Mouse (Mus musculus) midbrain, embryonic 14.5 days (tissue): ENCODE measurements at regions not wholly inside any gene's neighbourhood (a gene's known extent, or its start where the extent isn't known, plus 50 kb on each side); places are given as distances from the start of the nearest gene placed in this dataset.

Experiments
- ATAC-seq: fragments of 200-750 bp; cut with Nextera tagmentation; 2 replicates; pipeline ENCODE4 v1.8.0; 2017; ENCODE audit warnings: moderate number of reproducible peaks, moderate library complexity; ENCODE audit not compliant: low FRiP score, low TSS enrichment
- DNase-seq: peaks from one replicate; pipeline ENCODE4 v3.0.0-alpha.2; 2015
- H3K27ac ChIP-seq: fragments of 300-500 bp; sonication (generic); replicated peaks from 2 replicates; pipeline ENCODE4 v1.5.1; 2014; ENCODE audit warnings: mild to moderate bottlenecking, low read depth, low read length, moderate library complexity
- H3K27me3 ChIP-seq: fragments of 300-500 bp; sonication (generic); 2 replicates; pipeline ENCODE4 v1.6.1; 2014; ENCODE audit warnings: low read length, control low read depth, mixed read lengths; ENCODE audit not compliant: control insufficient read depth, insufficient read depth
- H3K36me3 ChIP-seq: fragments of 300-500 bp; sonication (generic); 2 replicates; pipeline ENCODE4 v1.6.1; 2014; ENCODE audit warnings: low read length, control low read depth; ENCODE audit not compliant: control insufficient read depth, insufficient read depth
- H3K4me1 ChIP-seq: fragments of 300-500 bp; sonication (generic); 2 replicates; pipeline ENCODE4 v1.6.1; 2014; ENCODE audit warnings: mild to moderate bottlenecking, antibody characterized with exemption, low read length, control low read depth; ENCODE audit not compliant: control insufficient read depth, insufficient read depth
- H3K4me2 ChIP-seq: fragments of 300-500 bp; sonication (generic); 2 replicates; pipeline ENCODE4 v1.6.1; 2014; ENCODE audit warnings: mild to moderate bottlenecking, low read length, moderate library complexity
- H3K4me3 ChIP-seq: fragments of 300-500 bp; sonication (generic); replicated peaks from 2 replicates; pipeline ENCODE4 v1.5.1; 2014; ENCODE audit warnings: low read depth, low read length
- H3K9ac ChIP-seq: fragments of 300-500 bp; sonication (generic); replicated peaks from 2 replicates; pipeline ENCODE4 v1.6.1; 2014; ENCODE audit warnings: mild to moderate bottlenecking, low read length, moderate library complexity
- H3K9me3 ChIP-seq: fragments of 300-500 bp; sonication (generic); 2 replicates; pipeline ENCODE4 v1.6.1; 2016; ENCODE audit warnings: low read length, control low read depth, mixed read lengths; ENCODE audit not compliant: control insufficient read depth
- WGBS: fragments of 180-500 bp; shearing (Covaris S2); extraction: QIAGEN DNeasy Blood & Tissue Kit; methylation state at CpG from one replicate; pipeline ENCODE4 v1.1.7; 2014; 5-methylcytosine and 5-hydroxymethylcytosine counted together

DNA sequence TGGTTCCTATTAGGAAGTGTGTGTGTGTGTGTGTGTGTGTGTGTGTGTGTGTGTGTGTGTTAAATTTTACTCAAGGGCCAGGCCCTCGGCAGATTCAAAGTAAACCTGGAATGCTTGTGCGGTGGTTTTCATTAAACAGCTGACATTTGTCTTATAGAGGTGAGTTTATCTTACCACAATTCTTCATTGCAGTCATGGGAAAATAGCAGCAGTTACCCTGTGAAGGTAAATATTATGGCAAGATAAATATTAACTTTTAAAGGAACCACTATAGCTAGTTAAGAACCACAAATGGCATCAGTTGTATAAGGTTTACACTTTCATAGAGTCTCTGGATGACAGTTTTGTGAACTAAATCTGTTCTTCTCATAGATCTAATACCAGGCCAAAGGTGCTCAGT, 495.6 kb downstream of the Rwdd3 start:
- H3K9ac ChIP-seq: no peak overlapping the region
- no peak overlapping the region for H3K4me3 ChIP-seq
- ATAC-seq (no peak), DNase-seq (no peak)
- no peaks in the 10 kb centered on the region for H3K9me3 ChIP-seq
- H3K27me3 ChIP-seq: no peaks in the 10 kb centered on the region
- no peaks in the 10 kb centered on the region for H3K4me1 ChIP-seq
- H3K27ac ChIP-seq: no peak overlapping the region
- no peaks in the 10 kb centered on the region for H3K36me3 ChIP-seq
- H3K4me2 ChIP-seq: no peak overlapping the region
- 89% methylated on average over 2 of the region's 2 CpGs for WGBS

DNA sequence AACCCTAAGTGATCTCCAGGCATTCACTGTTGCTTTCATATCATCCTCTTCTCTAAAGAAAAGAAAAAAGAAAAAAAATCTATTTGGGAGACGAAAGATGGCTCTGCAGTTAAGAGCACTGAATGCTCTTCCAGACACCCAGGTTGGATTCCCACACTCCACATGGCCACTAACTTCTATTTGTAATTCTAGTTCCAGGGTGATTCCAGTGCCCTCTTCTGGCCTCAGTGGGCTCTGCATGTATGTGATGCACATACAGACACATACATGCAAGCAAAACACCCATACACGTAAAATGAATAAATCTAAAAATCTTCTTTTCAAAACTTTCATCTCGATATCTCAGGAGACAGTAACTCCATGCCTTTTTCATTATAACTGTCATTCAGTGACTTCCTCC, 502.8 kb downstream of the Rwdd3 start:
- Histone ChIP-seq H3K36me3 (no peaks in the 10 kb centered on the region), H3K27ac (no peak overlapping the region), H3K4me2 (no peak overlapping the region), H3K9me3 (no peaks in the 10 kb centered on the region), H3K4me1 (no peaks in the 10 kb centered on the region), H3K4me3 (no peak overlapping the region), H3K9ac (no peak overlapping the region), H3K27me3 (no peaks in the 10 kb centered on the region)
- 96% methylated on average over 3 of the region's 3 CpGs for WGBS
- no peak for DNase-seq
- ATAC-seq: no peak

DNA sequence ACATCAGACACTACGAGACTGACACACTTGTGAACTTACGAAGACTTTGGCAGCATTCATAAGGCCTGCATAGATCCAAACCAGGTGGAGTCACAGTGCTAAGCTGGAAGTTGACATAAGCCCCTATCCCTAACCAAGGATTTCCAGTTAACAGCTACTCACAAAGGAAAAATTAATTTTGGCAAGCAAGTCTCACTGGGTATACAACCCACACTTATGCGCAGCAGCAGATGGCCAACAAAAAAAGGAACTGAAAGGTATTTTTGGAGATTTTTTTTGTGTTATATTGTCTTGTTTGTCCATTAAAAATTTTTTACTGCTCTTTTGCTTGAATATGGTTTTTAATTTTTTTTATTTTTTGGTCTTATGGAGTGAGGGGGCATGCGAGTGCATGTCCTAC, 509.0 kb downstream of the Rwdd3 start:
- H3K27me3 ChIP-seq: no peaks in the 10 kb centered on the region
- no peak overlapping the region for H3K9ac ChIP-seq
- no peak for ATAC-seq
- H3K9me3 ChIP-seq: no peaks in the 10 kb centered on the region
- DNase-seq: no peak
- H3K4me1 ChIP-seq: no peaks in the 10 kb centered on the region
- no peak overlapping the region for H3K27ac ChIP-seq
- H3K4me2 ChIP-seq: no peak overlapping the region
- H3K4me3 ChIP-seq: no peak overlapping the region
- 92% methylated on average over 4 of the region's 4 CpGs for WGBS
- no peaks in the 10 kb centered on the region for H3K36me3 ChIP-seq

DNA sequence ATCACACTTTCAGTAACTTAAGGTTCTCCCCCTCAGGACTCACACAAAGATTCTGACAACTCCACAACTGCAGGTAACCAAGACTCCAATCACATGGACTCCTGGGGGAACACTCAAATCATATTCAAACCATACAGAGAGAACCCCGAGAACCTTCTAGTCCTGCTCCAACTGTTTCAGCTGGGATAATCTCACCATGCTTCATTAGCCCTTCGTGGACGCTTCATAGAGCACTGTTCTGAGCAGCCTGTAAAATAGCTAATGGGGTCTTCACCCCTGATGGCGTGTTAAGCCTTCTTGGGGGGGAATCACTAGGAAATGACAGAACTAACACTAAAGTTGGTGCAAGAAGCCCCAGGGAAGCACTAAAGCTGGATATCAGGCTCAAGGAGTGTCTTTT, 510.7 kb downstream of the Rwdd3 start:
- H3K9me3 ChIP-seq: no peaks in the 10 kb centered on the region
- H3K4me2 ChIP-seq: no peak overlapping the region
- no peak for DNase-seq
- no peak overlapping the region for H3K27ac ChIP-seq
- WGBS: 78% methylated on average over 4 of the region's 4 CpGs
- H3K4me1 ChIP-seq: no peaks in the 10 kb centered on the region
- no peak overlapping the region for H3K4me3 ChIP-seq
- ATAC-seq: no peak
- no peak overlapping the region for H3K9ac ChIP-seq
- H3K27me3 ChIP-seq: no peaks in the 10 kb centered on the region
- H3K36me3 ChIP-seq: no peaks in the 10 kb centered on the region

DNA sequence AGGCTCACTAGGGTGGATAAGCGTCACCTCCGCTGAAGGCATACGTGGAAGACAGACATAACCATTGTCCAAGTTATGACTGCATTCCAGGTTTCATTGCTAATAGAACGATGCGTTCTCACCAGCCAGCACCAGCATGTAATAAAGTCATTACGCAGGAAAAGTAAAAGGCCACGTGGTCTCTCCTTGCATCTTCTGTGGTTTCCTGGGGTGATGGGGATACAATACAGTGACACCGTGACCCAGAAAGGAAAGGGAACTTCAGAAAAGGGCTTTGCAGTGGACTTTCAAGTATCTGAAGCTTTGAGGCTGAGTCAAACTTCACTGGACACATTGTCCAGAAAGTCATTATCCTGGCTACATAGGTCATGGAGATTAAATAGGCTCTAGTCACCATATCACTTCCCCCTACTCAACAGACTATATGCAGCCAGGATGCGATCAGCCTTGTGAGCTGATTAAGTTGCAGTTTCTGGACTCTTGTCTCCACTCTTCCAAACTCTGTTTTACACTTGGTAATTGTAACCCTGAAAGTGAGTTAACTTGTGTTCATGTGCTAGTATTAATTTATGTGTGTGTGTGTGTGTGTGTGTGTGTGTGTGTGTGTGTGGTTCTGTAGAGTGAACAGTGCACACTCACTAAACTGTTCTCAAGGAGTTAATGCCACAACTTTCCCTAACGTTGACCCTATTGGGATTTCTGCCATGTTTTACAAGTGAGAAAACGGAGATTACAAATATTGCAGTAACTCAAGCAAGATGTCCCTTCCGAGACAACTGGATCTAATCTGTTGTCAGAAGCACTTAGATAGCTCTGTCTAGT, 522.2 kb downstream of the Rwdd3 start:
- H3K9me3 ChIP-seq: no peaks in the 10 kb centered on the region
- H3K27me3 ChIP-seq: no peaks in the 10 kb centered on the region
- no peak for DNase-seq
- H3K36me3 ChIP-seq: no peaks in the 10 kb centered on the region
- no peaks in the 10 kb centered on the region for H3K4me1 ChIP-seq
- no peak overlapping the region for H3K9ac ChIP-seq
- H3K4me2 ChIP-seq: no peak overlapping the region
- H3K4me3 ChIP-seq: no peak overlapping the region
- H3K27ac ChIP-seq: no peak overlapping the region
- 25% methylated on average over 12 of the region's 12 CpGs for WGBS
- ATAC-seq: no peak

DNA sequence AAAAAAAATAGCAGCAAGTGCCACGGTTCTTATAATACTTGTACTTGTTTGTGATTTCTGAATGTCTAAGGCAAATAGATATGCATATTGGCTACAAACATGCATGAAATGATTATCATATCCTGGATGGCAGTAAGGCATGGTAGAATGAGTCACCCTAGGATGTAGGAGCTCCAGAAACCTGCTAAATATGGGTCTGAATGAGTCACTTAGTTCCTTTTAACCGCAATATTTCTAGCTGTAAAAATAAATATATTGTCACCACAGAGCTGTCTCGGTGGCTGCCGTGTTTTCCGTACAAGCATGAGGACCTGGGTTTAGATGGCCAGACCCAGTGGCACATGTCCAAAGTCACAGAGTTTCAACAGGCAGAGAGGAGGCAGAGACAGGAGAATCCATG, 523.1 kb downstream of the Rwdd3 start:
- WGBS: 87% methylated on average over 5 of the region's 5 CpGs
- ATAC-seq (no peak), DNase-seq (no peak)
- H3K36me3 ChIP-seq: no peaks in the 10 kb centered on the region
- H3K4me2 ChIP-seq: no peak overlapping the region
- no peak overlapping the region for H3K4me3 ChIP-seq
- no peak overlapping the region for H3K27ac ChIP-seq
- H3K27me3 ChIP-seq: no peaks in the 10 kb centered on the region
- H3K9ac ChIP-seq: no peak overlapping the region
- no peaks in the 10 kb centered on the region for H3K4me1 ChIP-seq
- no peaks in the 10 kb centered on the region for H3K9me3 ChIP-seq

DNA sequence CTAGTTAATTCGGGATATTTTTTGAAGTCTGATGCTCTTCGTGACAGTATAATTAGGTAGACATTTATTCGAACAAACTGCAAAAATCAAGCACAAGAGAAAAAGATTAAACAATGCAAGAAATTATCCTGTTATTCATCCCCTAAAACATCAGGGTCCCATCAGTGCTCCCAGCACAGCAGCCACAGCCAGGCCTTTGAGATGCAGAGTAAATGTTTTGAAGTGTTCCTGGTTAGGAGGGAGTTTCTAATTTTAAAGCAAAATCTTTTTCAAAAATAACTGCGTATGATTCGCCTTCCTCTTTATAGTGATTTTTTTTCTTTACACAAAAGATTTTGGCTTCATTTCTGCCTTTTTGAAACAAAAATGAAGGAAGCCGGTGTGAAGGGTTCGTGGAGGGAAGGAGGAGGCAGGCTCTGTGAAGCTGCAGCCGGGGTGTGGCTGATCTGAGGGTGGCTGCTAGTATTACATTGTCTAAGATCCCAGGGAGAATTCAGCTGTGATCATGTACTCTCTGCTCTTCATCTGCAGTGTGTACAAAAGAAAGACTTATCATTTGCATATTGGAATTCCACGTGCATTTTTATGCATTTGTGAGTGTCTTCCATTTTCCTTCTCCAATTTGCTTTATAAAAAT, 534.7 kb downstream of the Rwdd3 start:
- ATAC-seq: no peak
- H3K27me3 ChIP-seq: no peaks in the 10 kb centered on the region
- peak overlapping the region; percentile 33; the same call in 1 of the 2 replicates for H3K27ac ChIP-seq
- 59% methylated on average over 9 of the region's 9 CpGs for WGBS
- H3K36me3 ChIP-seq: no peaks in the 10 kb centered on the region
- H3K9me3 ChIP-seq: no peaks in the 10 kb centered on the region
- H3K4me2 ChIP-seq: no peak overlapping the region
- no peaks in the 10 kb centered on the region for H3K4me1 ChIP-seq
- peak; percentile 47 for DNase-seq
- no peak overlapping the region for H3K9ac ChIP-seq
- H3K4me3 ChIP-seq: no peak overlapping the region

DNA sequence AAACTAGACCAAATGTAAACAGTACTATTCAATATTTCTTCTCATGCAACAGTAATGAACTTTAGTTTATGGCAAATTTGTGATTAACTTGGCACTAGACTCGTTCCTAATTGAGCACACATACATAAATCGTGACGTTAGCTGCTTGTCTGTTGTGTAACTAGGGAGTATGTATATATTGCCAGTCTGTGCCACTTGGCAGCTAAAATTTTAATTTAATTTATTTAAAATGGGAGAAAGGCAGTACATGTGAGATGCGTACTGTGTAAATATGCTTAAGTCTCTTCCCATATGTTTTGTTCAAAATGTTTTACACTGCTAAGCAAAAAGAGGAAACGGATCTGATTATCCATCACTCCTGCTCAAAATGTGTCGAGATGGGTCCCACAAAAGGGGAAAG, 553.1 kb downstream of the Rwdd3 start:
- no peak overlapping the region for H3K27ac ChIP-seq
- H3K36me3 ChIP-seq: no peaks in the 10 kb centered on the region
- no peaks in the 10 kb centered on the region for H3K9me3 ChIP-seq
- ATAC-seq: no peak
- no peak for DNase-seq
- no peak overlapping the region for H3K4me3 ChIP-seq
- H3K9ac ChIP-seq: no peak overlapping the region
- no peaks in the 10 kb centered on the region for H3K4me1 ChIP-seq
- H3K4me2 ChIP-seq: no peak overlapping the region
- 82% methylated on average over 6 of the region's 6 CpGs for WGBS
- H3K27me3 ChIP-seq: no peaks in the 10 kb centered on the region

DNA sequence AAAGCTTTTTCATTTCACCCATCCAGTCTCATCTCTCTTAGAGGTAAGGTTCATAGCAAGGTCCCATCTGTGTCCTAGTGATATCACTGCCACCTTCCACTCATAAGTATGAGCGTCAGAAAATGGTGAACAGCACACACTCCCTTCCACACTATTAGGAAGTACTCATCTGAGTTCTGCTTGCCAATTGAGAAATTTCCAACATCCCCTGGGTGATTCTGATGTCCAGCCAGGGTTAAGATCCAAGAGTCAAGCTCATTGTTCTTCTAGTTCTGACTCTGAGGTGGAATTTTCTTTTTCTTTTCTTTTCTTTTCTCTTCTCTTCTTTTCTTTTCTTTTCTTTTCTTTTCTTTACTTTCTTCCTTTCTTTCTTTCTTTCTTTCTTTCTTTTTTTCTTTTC, 577.3 kb downstream of the Rwdd3 start:
- Histone ChIP-seq H3K4me3 (no peak overlapping the region), H3K4me1 (no peaks in the 10 kb centered on the region), H3K9me3 (no peaks in the 10 kb centered on the region), H3K9ac (no peak overlapping the region), H3K36me3 (no peaks in the 10 kb centered on the region), H3K27ac (no peak overlapping the region), H3K4me2 (no peak overlapping the region), H3K27me3 (no peaks in the 10 kb centered on the region)
- WGBS: 94% methylated on average over 1 of the region's 1 CpGs
- ATAC-seq (no peak), DNase-seq (no peak)
